Mouse (Mus musculus) kidney, adult 2 months (tissue): ENCODE results near the gene Zbtb20. TPM values are rescaled to one million over a fixed set of nuclear protein-coding genes. Genes with fewer than 3 reads are reported as not detected.

Source experiments
- DNase-seq: peaks from one replicate; pipeline ENCODE4 v3.0.0; 2021
- H3K27ac ChIP-seq: fragments of 200-500 bp; 2 replicates; pipeline ENCODE4 v1.5.1; 2012; ENCODE audit warnings: low read depth, low read length, control low read depth, inconsistent platforms; ENCODE audit not compliant: insufficient read depth
- H3K27me3 ChIP-seq: fragments of 200-500 bp; replicated peaks from 2 replicates; pipeline ENCODE4 v1.6.1; 2012; ENCODE audit warnings: mild to moderate bottlenecking, moderate library complexity, low read length, inconsistent platforms; ENCODE audit not compliant: control insufficient read depth, insufficient read depth
- H3K36me3 ChIP-seq: fragments of 200-500 bp; 2 replicates; pipeline ENCODE4 v1.6.1; 2012; ENCODE audit warnings: mild to moderate bottlenecking, moderate library complexity, low read length, inconsistent platforms; ENCODE audit not compliant: control insufficient read depth, insufficient read depth
- H3K4me1 ChIP-seq: fragments of 200-500 bp; 2 replicates; pipeline ENCODE4 v1.6.1; 2011; ENCODE audit warnings: low read length; ENCODE audit not compliant: control insufficient read depth, insufficient read depth
- H3K4me3 ChIP-seq: fragments of 200-500 bp; 2 replicates; pipeline ENCODE4 v1.5.1; 2011; ENCODE audit warnings: mild to moderate bottlenecking, low read depth, low read length, control low read depth; ENCODE audit not compliant: insufficient read depth
- CTCF ChIP-seq: fragments of 200-500 bp; conservative IDR thresholded peaks from 2 replicates; pipeline ENCODE4 v1.5.1; 2011; ENCODE audit warnings: low read depth, mild to moderate bottlenecking, control low read depth, low read length, moderate library complexity, mixed read lengths; ENCODE audit not compliant: insufficient read depth, insufficient read length
- POLR2A ChIP-seq: fragments of 200-500 bp; IDR thresholded peaks from one replicate; pipeline ENCODE4 v1.6.1; 2011; ENCODE audit warnings: low read depth, low read length, control low read depth
- WGBS: fragments of 180-500 bp; shearing (Covaris S2); methylation state at CpG from one replicate; pipeline ENCODE4 v1.1.7; 2018; 5-methylcytosine and 5-hydroxymethylcytosine counted together
- polyA plus RNA-seq: library from polyadenylated mRNA; depleted of rRNA; stranded (reverse); fragments of >200 nt; gene quantifications from 2 replicates; pipeline ENCODE4 v1.2.3, GENCODE M21; 2012

The Zbtb20 gene
- polyA plus RNA-seq, 1 experiment: 25.1 TPM

DNA sequence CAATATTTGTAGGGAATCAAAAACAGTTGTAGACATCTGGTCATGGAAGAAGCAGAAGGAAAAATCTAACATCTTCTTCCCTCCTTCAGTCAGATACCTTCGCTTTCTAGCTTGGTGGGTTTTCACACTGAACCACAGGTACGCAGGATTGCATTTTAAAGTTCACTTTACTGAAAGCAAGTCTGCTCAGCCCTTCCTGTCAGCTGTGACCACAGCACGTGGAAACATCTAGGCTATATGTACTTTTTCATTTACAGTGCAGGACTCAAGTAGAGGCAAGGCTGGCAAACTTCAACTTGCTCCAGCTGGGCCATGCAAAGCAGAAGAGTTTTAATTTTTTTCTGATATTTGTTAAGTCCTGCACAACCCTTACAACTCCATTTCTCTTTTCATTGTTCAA lies 424.7 kb downstream of the Zbtb20 start:
- 0 out of 2 replicates have a peak overlapping the region, but pooled peaks have one; percentile 10 for H3K27ac ChIP-seq
- H3K36me3 ChIP-seq: peaks cover 1% of the 10 kb centered on the region; the same call in 1 of the 2 replicates
- no peak for DNase-seq
- WGBS: 88% methylated on average over 3 of the region's 3 CpGs
- peaks cover 26% of the 10 kb centered on the region for H3K4me1 ChIP-seq
- TF ChIP-seq POLR2A (no peak), CTCF (no peak)
- H3K4me3 ChIP-seq: no peak overlapping the region
- H3K27me3 ChIP-seq: no peaks in the 10 kb centered on the region

- Histone ChIP-seq H3K4me1 (peaks cover 20% of the 10 kb centered on the region), H3K27me3 (no peaks in the 10 kb centered on the region), H3K27ac (peak overlapping the region; percentile 68; the same call in 1 of the 2 replicates), H3K4me3 (no peak overlapping the region), H3K36me3 (peaks cover 1% of the 10 kb centered on the region; the same call in 1 of the 2 replicates)
- DNase-seq: peak; percentile 75
- 69% methylated on average over 2 of the region's 2 CpGs for WGBS
- TF ChIP-seq CTCF (no peak), POLR2A (no peak)
Observed at GRCm38 (mm10) chr16:43302171-43302570, 426.5 kb downstream of the Zbtb20 start.

- H3K27ac ChIP-seq: peak overlapping the region; percentile 94
- peaks cover 1% of the 10 kb centered on the region; the same call in 1 of the 2 replicates for H3K36me3 ChIP-seq
- no peaks in the 10 kb centered on the region for H3K27me3 ChIP-seq
- TF ChIP-seq POLR2A: no peak
- TF ChIP-seq CTCF: 0 out of 2 replicates have a peak, but pooled peaks have one; percentile 5
- peaks cover 12% of the 10 kb centered on the region for H3K4me1 ChIP-seq
- H3K4me3 ChIP-seq: peak overlapping the region; percentile 21; the same call in 1 of the 2 replicates
- 22% methylated on average over 9 of the region's 9 CpGs for WGBS
- peak; percentile 95 for DNase-seq
Observed at GRCm38 (mm10) chr16:43303245-43304197, 427.8 kb downstream of the Zbtb20 start.

DNA sequence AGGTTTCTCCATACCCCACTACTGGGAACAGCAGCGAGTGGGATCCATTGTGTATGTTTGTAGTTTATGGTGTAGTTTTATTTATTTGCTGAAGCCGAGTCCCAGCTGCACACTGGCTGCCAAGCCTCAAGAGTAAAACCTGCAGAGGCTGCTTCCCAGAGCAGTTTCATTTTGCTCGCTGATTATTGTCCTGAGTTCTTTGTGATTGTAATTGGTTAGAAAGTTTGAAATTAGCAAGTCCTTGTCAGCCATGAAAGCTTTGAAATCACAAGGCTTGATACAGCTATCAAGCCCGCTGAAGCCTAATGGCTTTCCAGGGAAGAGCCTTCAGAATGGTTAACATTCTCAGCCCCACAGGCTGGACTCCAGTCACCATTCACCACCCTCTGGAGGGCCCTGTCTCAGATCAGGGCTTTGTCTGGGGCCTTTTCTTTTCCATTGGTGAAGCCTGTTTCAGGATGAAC lies 434.3 kb downstream of the Zbtb20 start:
- Histone ChIP-seq H3K36me3 (peaks cover 6% of the 10 kb centered on the region), H3K4me3 (no peak overlapping the region), H3K4me1 (no peaks in the 10 kb centered on the region; the same call in 1 of the 2 replicates), H3K27ac (peak overlapping the region; percentile 35), H3K27me3 (no peaks in the 10 kb centered on the region)
- DNase-seq: no peak
- 59% methylated on average over 4 of the region's 4 CpGs for WGBS
- TF ChIP-seq POLR2A: no peak
- TF ChIP-seq CTCF: no peak

DNA sequence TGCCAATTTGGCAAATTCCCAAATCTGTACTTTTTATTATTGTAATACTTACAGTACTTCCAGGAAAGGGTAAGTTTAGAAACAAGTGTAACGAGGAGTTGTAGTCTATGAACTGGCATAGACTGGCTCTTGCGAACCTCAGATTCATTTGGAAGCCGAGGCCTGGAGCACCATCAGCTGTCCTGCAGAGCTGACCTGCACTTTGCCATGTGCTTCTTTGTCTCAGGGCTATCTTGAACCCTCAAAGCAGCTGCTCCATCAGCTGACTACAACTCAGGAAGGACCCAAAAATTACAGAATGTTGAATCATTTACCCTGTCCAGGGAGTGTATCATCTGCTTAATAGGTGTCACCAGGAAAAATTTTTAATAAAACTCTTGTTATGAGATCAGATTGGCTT lies 448.3 kb downstream of the Zbtb20 start:
- H3K4me3 ChIP-seq: no peak overlapping the region
- H3K27me3 ChIP-seq: no peaks in the 10 kb centered on the region
- no peak for DNase-seq
- 56% methylated on average over 3 of the region's 3 CpGs for WGBS
- TF ChIP-seq CTCF: no peak
- TF ChIP-seq POLR2A: no peak
- H3K36me3 ChIP-seq: peaks cover 3% of the 10 kb centered on the region; the same call in 1 of the 2 replicates
- peaks cover 4% of the 10 kb centered on the region; the same call in 1 of the 2 replicates for H3K4me1 ChIP-seq
- no peak overlapping the region; the same call in 1 of the 2 replicates for H3K27ac ChIP-seq

GRCm38 (mm10) chr16:43328221-43328620 lies 452.5 kb downstream of the Zbtb20 start:
- WGBS: 57% methylated on average over 1 of the region's 1 CpGs
- no peak for DNase-seq
- no peak for TF ChIP-seq CTCF
- TF ChIP-seq POLR2A: no peak

GRCm38 (mm10) chr16:43330206-43330605 lies 454.5 kb downstream of the Zbtb20 start:
- WGBS: 90% methylated on average over 3 of the region's 3 CpGs
- TF ChIP-seq CTCF: no peak
- TF ChIP-seq POLR2A: no peak
- H3K4me1 ChIP-seq: peaks cover 16% of the 10 kb centered on the region; the same call in 1 of the 2 replicates
- H3K27ac ChIP-seq: peak overlapping the region; percentile 31; the same call in 1 of the 2 replicates
- no peaks in the 10 kb centered on the region; the same call in 1 of the 2 replicates for H3K36me3 ChIP-seq
- DNase-seq: no peak
- no peaks in the 10 kb centered on the region for H3K27me3 ChIP-seq
- H3K4me3 ChIP-seq: no peak overlapping the region

More at GRCm38 (mm10) chr16:43328221-43328620, 452.5 kb downstream of the Zbtb20 start:
- peaks cover 3% of the 10 kb centered on the region; the same call in 1 of the 2 replicates for H3K36me3 ChIP-seq
- no peak overlapping the region for H3K27ac ChIP-seq
- no peak overlapping the region for H3K4me3 ChIP-seq
- H3K27me3 ChIP-seq: no peaks in the 10 kb centered on the region
- peaks cover 6% of the 10 kb centered on the region; the same call in 1 of the 2 replicates for H3K4me1 ChIP-seq
